Mouse (Mus musculus) embryo, embryonic 10.5 days (tissue): ENCODE data around the gene Rgsl1.
A peak's percentile ranks its signal among the peaks of the same experiment; 100 is the strongest.
"Not testable (repeated sequence)": the region's sequence is repeated elsewhere in the genome, so short reads cannot be mapped to it uniquely, and the experiment has no call there.

ENCODE experiments used
- DNase-seq: peaks from one replicate; pipeline ENCODE4 v3.0.0-alpha.2; 2015; ENCODE audit warnings: low spot score

The Rgsl1 gene

DNA sequence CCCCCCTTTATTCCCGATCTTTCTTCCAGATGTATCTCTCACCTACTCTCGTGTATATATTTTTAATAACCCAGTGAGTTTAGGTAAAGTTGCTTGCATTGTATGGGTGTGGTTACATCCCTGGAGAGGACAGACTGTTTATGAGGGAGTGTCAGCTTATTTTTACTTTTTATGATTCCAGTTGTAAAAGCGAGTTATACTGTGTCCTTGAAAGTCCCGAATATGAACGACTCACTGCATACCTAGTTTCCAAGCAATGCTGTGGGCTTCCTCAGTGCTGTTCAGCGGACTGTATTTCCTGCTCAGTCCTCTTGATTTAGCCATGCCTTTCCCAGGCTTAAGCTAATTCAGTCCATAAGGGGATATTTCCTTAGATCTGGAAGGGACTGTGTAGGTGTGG, 68.8 kb downstream of the Rgsl1 start:
- DNase-seq = no peak

DNA sequence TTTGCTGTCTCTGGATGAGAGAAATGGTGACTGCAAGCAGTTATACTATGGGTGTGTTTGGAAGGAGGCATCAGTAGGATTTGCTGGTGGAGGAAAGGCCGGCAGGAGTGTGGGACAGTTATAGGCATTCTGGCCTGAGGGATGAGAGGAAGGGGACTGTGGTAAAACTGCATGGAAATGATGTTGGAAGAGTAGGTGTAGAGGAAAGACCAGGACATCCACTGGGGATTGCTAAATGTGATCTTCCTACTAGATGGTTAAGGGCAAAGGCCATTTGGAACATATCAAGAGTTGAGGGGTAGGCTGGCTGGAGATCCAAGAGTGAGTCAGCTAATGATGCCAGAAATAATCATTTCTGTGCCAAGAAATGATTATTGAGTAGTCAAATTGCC, 73.2 kb downstream of the Rgsl1 start:
- DNase-seq = no peak

DNA sequence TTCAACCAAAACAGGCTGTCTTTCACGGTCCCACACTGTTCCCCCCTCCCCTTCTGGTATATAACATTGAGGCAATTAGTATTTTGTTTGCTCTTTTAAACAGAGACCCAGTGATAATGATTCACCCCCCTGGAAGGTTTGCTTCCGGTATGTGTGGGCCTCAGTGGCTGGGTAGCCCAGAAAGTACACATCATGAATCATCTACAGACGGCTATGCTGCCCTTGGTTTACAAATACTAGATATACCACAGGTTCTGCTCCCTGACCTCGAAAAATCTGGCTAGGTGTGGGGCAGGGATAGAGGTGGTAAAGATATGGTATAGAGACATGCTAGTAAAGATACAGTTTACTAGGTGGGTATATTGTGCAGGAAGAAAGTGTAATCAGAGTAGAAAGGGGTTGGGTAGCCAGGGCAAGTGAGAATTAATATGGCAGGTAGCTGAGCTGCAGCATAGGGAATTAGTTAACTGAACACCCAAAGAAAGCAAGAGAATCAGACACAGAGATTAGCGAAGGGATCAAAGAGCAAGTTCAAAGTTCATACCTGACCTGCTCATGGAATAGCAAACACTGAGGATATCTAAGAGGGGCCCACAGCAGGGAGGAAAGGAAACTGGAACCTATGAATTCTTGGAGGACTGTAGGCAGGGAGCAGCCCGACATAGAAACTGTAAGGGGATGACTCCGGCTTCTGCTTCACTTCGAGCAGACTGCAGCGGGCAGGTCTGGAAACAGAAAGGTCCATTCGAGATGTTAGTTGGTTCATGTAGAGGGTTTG, 73.8 kb downstream of the Rgsl1 start:
- DNase-seq = no peak

DNA sequence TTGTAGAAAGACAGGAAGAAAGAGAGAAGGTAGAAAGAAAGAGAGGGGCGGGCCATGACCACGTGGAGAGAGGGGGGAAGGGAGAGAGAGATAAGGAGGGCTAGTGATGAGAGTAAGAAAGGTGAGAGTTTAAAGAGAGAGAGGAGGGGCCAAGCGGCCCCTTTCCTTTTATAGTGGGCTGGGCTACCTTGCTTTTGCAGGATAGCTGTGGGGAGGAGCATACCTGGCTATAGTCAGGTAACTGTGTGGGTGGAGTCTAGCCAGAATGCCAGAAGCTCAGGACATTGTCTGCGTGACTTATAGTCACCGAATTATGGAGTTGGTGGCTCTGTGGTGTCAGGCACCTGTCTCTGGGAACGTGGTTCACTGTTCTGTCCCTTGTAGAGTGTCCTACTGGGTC, 74.4 kb downstream of the Rgsl1 start:
- not testable (repeated sequence) for DNase-seq

DNA sequence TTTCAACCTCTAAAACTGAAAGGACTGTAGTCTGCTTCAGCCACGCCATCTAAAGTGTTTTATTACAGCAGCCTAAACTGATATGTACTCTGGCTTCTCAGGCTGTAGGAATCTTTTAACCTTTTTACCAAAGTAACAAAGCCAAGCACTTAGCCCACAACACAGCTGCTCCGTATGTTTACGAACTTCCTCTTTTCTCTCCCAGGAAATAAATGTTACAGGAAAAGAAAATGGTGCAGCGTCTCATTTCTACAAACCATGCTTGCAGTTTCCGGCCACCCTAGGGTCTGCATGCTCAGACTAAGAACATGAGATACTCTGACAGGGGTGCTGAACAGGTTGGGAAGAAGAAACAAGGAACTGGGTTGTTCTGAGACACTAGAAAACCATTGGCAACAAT, 75.5 kb downstream of the Rgsl1 start:
- DNase-seq = no peak

DNA sequence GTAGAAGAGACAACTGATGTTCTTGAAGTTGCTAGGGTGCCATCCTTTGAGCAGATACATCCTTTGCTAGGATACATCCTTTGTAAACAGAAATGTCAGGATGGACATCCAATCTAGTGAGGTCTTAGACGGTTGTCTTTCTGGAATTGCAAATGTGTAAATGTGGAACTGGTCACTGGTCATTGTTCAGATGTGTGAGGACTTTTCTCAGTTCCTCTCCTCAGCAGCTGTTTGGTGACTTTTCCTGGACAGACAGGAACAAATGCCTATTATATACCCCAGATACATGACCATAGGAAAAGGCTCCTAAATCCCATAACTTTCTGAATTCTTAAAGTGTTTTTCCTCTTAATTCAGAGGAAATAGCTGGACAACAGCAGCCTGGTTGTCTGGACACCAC, 76.7 kb downstream of the Rgsl1 start:
- DNase-seq = no peak

DNA sequence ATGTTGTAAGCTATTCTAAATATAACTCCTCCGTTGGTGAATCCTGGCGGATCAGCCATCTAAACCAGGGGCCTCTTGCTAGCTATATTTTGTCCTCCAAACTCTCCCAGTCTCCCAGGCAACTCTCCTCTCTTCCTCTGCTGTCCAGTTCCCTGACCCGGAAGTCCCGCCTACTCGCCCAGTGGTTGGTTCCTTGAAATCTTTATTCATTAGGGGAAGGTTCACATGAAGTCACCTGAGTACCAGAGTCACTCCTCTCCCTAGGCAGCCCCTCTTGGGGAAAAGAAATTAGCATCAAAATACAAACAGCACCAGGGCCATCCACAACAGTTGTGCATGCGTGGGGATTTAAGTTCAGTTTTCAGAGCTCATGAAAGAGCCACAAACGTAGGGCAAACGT, 77.6 kb downstream of the Rgsl1 start:
- no peak for DNase-seq

DNA sequence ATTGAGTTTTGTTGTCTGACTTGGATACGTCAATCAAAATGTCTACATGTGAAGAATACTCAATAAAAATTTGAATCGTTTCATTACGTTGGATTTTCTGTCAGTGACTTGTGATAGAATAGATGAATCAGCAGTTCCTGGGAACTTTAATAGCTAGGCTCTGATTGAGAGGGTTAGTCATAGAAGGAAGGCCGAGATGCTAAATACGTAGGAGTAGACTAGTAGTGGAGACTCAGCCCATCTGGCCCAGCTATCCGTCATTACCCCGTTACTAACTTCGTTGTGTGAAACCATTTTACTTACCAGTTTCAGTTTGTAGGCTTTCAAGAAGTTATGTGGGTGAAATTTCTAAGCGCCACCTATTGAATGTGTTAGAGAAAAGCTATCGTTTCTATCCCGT, 79.8 kb downstream of the Rgsl1 start:
- no peak for DNase-seq

DNA sequence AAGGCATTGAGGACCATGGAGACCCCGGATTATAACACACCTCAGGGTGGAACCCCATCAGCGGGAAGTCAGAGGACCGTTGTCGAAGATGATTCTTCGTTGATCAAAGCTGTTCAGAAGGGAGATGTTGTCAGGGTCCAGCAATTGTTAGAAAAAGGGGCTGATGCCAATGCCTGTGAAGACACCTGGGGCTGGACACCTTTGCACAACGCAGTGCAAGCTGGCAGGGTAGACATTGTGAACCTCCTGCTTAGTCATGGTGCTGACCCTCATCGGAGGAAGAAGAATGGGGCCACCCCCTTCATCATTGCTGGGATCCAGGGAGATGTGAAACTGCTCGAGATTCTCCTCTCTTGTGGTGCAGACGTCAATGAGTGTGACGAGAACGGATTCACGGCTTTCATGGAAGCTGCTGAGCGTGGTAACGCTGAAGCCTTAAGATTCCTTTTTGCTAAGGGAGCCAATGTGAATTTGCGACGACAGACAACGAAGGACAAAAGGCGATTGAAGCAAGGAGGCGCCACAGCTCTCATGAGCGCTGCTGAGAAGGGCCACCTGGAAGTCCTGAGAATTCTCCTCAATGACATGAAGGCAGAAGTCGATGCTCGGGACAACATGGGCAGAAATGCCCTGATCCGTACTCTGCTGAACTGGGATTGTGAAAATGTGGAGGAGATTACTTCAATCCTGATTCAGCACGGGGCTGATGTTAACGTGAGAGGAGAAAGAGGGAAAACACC, 90.0 kb downstream of the Rgsl1 start:
- no peak for DNase-seq

DNA sequence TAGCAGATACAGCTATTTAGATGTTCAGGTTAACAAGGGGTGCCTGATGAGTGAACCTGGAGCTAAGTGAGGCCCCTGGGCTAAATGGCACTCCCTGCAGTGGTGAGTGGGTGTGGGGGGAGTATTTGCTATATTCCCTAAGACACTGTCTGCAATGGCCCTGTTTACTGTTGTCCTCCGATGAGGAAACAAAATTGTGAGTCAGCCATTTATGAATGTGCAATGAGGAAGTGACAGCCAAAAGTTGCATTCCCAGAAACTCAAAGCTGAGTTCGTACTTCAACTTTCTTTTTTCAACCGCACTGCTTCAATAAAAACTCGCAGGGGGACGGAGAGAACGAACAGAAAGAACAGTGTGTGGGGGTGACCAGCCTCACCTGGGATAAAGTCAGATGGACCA, 91.4 kb downstream of the Rgsl1 start:
- no peak for DNase-seq

DNA sequence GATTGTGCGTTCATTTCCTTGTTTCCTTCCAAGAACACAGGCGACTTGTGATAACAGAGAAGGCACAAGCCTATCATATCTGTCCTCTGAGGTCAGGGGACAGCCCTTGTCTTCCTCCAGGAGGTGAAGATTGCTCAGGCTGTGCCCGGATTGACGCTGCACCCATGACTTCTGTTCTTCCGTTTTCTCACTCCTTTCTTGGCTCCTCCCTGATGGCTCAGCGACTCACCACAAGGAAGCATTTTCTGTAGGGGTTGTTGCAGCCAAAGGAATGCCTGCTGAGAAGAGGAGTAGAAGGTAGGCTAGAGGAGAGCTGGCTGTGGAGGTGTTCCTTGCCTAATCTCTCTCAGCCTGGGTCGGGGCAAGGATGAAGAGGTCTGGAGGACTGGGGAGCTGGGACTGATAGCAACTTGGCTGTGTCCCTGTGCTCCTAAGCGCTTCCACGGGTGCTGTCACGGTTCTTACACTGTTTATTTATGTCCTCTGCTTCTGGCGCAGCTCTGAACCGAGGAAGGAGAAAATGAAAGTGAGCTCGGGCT, 92.1 kb downstream of the Rgsl1 start:
- DNase-seq = no peak

DNA sequence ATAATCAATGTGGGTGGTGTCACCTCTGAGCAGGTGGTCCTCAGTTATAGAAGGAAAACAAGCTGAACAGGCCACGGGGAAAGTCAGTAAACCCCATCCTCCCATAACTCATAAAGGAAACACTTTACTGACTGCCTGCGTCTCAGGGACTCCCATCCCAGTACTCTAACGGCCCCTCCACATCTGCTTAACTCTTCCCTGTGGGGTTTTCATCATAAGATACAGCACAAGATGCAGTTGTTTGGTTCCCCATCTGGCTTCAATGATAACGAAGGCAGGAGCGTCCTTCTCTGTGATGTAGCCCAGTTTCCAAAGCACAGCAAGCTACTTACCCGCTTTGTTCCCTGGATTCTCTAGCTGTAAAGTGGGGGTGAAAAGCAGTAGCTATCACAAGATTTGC, 93.9 kb downstream of the Rgsl1 start:
- DNase-seq = no peak

DNA sequence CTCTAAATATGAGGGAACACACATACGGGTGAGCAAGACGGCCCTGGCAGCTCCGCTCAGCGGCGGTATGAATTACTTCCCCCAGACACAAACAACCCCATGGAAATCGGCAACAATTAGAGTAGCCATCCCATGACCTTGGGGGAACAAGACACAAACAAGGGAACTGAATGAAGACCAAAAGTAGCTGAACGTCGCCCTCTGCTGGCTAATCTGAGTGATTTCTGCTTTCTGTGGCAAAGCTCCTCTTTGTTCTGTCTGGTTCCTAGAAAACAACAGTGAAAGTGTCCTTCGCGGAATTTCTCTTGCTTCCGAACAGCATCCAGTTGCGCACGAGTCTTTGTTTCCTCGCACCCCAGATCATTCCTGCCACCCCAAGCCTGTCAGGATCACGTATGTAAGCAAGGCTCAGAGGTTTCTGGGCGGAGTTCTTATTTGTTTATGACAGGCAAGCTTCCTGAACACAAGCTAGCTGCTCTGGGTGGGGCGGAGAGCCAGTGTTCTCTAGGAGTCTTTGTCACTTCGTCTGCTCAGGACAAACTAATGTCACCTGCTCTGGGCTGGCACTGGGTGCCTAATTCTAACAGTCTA, 94.6 kb downstream of the Rgsl1 start, which contains the start of gene Rnasel:
TSS of gene Rnasel (plus strand) at position 216 of the 591 bp plus-strand sequence.
- peak; percentile 94 for DNase-seq

DNA sequence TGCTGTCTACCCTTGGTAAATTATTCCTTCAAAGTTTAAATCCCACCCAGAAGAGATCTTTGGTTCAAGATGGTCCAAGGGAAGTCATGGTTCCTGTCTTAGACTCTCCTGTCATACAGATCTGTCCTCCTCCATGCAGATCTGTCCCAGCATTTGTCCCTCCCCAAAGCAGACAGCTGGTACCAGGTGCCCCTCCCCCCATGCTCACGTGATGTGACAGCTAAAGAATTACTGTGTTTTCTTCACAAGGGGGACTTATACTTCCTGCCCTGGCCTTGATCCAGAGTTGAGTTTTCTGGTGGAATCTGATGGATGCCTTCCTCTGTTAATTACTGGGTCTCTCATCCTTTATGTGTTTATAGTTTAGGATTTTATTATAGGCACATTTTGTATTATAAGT, 95.4 kb downstream of the Rgsl1 start:
- DNase-seq = peak; percentile 74

DNA sequence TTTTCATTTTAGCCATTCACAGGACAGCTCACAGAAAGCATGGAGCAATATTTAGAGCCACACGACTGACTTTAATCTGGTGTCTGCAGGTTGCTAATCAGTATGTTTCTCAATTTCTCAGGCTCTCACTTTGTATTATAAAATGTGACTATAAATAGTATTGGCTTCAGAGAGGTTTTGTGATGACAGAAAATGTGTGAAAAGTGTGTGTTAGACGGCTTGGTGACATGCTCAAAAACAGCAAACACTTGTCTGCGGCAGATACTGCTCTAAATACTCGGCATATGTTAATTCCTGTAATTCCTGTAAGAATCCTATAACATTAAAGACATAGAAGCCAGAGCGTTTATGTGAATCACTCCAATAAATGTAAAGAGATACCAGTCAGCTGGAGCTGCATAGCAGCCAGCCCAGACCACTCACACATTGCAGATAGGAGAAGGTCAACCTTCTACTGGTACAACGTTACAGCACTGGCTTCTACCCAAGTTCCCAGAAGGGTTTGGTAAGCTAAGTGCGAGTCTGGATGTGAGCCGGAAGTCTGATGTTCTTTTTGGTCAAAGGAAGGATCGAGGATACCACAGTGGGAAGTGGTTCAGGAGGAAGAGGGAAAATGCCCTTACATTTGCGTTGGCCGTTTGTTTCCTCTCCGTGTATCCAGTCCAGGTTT, 95.9 kb downstream of the Rgsl1 start:
- DNase-seq = no peak

DNA sequence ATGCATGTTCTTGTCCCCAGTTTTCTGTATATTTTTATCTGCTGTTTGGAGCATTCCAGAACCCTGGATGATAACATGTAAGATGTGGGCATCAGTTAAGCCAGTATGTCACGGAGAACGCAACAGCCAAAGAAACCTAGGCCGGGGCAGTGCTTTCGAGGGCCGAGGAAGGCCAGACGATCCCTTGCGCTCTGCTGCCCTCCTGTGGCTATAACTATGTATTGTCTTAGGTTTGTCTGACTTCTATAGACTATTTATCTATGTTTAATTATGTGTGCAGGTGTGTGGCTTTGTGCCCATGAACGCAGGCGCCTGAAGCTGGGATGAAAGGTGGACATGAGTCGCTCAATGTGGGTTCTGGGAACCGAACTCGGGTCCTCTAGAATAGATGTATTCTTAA, 97.2 kb downstream of the Rgsl1 start:
- DNase-seq = peak; percentile 90

DNA sequence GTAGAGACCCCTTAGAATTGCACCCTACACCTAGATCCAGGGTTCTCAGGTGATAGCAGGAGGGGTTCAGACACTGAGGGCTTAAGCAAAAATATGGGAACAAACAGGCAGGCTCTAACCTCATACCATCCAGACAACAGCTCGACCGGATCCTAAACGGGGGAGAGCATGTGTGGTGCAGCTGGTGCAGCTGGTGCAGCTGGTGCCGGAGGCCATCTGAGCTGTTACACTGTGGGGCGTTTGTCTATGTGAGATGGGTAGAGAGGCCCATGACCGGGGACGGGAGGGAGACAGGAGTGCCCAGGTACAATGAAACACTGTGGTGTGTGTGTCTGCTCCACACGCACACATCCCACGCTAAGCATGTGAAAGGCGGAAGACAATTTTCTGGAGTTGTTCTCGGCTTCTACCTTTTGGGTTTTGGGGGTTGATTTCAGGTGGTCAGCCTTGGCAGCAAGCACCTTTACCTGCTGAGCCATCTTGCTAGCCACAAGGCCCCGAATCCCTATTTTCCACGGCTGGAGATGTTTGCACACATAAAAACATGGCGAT, 97.7 kb downstream of the Rgsl1 start:
- no peak for DNase-seq

DNA sequence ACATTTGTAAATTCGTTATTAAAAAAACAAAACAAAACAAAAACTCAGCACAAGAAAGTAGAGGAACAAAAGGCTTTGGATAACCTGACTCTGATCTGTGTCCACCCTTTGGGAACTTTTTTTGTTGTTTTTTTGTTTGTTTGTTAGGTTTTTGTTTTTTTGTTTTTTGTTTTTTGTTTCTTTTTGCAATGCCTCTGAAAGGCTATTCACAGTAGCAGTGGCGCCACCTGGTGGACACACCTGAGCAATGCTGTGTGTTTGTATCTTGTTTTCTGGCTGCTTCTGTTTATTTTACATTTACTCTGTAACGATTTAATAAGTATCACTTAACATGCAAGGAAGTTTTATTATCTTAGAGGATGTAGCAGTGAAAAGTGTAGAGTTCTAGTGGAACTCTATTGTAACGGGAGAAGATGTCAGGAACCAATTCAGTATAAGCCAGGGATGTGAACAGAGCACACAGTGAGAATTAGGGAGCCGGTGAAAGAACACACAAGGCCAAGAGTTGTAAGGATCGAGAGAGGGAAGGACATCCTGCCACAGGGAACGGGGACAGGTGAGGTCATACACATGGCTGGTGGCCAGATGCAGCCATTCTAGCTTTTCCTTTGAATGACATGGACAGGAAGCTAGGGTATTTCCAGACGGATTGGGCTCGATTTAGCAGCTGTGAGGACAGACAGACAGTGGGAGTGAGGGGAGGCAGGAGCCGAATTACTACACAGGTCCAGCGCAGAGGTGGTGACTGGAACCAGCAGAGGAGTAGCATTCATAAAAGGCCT, 101.4 kb downstream of the Rgsl1 start:
- peak; percentile 85 for DNase-seq

DNA sequence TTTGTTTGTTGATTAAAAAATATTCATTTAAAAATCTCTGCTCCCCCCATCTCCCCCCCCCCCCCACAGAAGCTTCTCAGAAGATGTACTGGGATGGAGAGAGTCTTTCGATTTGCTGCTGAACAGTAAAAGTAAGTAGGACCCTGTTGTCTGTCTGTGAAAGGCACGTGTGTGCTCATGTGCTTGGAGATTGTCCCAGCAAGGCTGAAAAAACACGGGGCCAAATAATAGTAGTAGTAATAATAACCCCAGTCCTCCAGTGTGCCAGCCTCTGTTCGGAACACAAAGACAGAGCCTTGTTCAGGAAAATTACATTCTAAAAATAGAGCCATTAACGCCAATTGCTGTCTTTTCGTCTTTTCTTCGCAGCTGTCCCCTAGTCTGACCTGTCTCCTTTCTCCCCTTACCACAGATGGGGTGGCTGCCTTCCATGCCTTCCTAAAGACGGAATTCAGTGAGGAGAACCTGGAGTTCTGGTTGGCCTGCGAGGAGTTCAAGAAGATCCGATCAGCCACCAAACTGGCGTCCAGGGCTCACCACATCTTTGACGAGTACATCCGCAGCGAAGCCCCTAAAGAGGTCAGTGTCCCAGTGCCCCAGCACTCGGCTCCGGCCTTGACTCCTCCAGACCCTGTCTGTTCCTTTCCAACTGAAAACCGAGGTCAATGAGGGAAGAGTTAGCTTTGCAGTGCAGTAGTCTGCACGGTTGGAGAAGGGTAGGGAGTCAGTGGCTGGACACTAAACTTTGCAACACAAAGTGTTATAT, 102.2 kb downstream of the Rgsl1 start:
- DNase-seq = no peak

DNA sequence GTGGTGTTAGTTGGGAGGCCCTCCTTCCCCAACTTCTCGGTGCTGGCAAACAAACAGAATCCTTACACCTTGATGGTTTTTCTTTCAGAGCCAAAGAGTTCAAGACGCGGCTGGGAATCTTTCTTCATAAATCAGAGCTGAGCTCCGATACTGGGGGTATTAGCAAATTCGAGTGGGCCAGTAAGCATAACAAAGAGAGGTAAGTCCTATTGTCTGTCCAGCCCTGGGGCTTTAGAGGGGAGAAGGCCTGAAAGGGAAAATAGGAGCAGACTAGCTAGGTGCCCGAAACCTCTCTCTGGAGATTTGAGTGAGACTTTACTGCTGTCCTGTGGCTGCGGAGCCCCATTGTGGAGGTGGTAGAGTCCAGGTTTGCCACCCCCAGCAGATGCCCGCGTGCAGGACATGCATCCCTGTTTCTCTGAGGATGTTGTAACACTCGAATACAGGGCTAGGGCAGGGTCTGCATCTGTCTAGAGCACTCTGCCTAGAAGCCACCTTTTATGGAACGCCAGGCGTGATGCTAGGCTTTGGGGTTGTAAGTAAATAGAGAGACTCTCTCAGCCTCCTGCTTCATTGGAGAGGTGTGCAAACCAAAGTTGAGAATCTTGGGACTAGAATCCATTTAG, 103.1 kb downstream of the Rgsl1 start:
- no peak for DNase-seq
